Mouse (Mus musculus): ENCODE results near the gene Cdc14b. TPM values are rescaled to one million over a fixed set of nuclear protein-coding genes. Genes with fewer than 3 reads are reported as not detected.

Cdc14b gene
- total and polyA plus RNA-seq, 2 experiments from 2014 or later = 2.3 to 5.5 TPM

- DNase-seq (ENCODE audit: low spot score) (no peak), ATAC-seq (no peak)
- Histone ChIP-seq H3K9ac (replicated peaks; ENCODE audit: low read length) (no peak overlapping the region), H3K4me1 (ENCODE audit: insufficient read depth, low read length) (no peaks in the 10 kb centered on the region), H3K27ac (no peak overlapping the region), H3K9me3 (ENCODE audit: low read length) (no peaks in the 10 kb centered on the region), H3K36me3 (ENCODE audit: insufficient read depth, low read length) (peaks cover 7% of the 10 kb centered on the region; the same call in 1 of the 2 replicates), H3K27me3 (ENCODE audit: insufficient read depth, low read length) (no peaks in the 10 kb centered on the region), H3K4me2 (ENCODE audit: low read depth, low read length) (no peak overlapping the region), H3K4me3 (ENCODE audit: low read length) (no peak overlapping the region)
- WGBS = 81% methylated on average over 5 of the region's 5 CpGs
- TF ChIP-seq CTCF (IDR thresholded peaks at IDR 0.05; ENCODE audit: low read depth) = no peak
Observed at GRCm38 (mm10) chr13:64307508-64307907, 32.4 kb upstream of the Cdc14b start.

- no peak overlapping the region for H3K9ac ChIP-seq (replicated peaks; ENCODE audit: low read length)
- ATAC-seq = peak; percentile 66; the same call in 1 of the 2 replicates
- no peak overlapping the region for H3K4me2 ChIP-seq (ENCODE audit: low read depth, low read length)
- H3K36me3 ChIP-seq (ENCODE audit: insufficient read depth, low read length) = peaks cover 7% of the 10 kb centered on the region; the same call in 1 of the 2 replicates
- H3K4me1 ChIP-seq (ENCODE audit: insufficient read depth, low read length) = no peaks in the 10 kb centered on the region
- DNase-seq (ENCODE audit: low spot score) = peak; percentile 85
- no peaks in the 10 kb centered on the region for H3K27me3 ChIP-seq (ENCODE audit: insufficient read depth, low read length)
- no peaks in the 10 kb centered on the region for H3K9me3 ChIP-seq (ENCODE audit: low read length)
- peak; percentile 90 for TF ChIP-seq CTCF (IDR thresholded peaks at IDR 0.05; ENCODE audit: low read depth)
- no peak overlapping the region for H3K27ac ChIP-seq
- 67% methylated on average over 3 of the region's 3 CpGs for WGBS
- no peak overlapping the region for H3K4me3 ChIP-seq (ENCODE audit: low read length)
Observed at GRCm38 (mm10) chr13:64306078-64306477, 31.0 kb upstream of the Cdc14b start.

DNA sequence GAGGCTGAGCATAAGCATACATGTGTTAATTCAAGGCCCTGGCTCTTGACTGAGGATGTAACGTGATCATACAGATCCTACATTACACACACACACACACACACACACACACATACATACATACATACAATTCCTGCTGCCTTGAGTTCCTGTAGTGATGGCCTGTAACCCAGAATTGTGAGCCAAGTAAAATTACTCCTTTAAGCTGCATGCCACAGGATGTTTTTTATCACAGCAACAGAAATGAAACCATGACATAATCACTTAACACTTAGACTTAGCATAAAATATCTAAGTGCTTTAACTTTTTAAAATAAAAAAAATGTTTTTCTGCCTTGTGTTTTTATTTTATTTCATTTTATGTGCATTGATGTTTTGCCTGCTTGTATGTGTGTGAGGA, 24.0 kb upstream of the Cdc14b start:
- Histone ChIP-seq H3K27me3 (ENCODE audit: insufficient read depth, low read length) (no peaks in the 10 kb centered on the region), H3K4me2 (ENCODE audit: low read depth, low read length) (no peak overlapping the region), H3K9ac (replicated peaks; ENCODE audit: low read length) (no peak overlapping the region), H3K4me1 (ENCODE audit: insufficient read depth, low read length) (no peaks in the 10 kb centered on the region), H3K36me3 (ENCODE audit: insufficient read depth, low read length) (no peaks in the 10 kb centered on the region), H3K27ac (no peak overlapping the region), H3K9me3 (ENCODE audit: low read length) (no peaks in the 10 kb centered on the region), H3K4me3 (ENCODE audit: low read length) (no peak overlapping the region)
- ATAC-seq = no peak
- WGBS = 93% methylated on average over 1 of the region's 1 CpGs
- no peak for TF ChIP-seq CTCF (IDR thresholded peaks at IDR 0.05; ENCODE audit: low read depth)
- no peak for DNase-seq (ENCODE audit: low spot score)

- no peaks in the 10 kb centered on the region for H3K27me3 ChIP-seq (ENCODE audit: insufficient read depth, low read length)
- no peak overlapping the region for H3K4me3 ChIP-seq (ENCODE audit: low read length)
- DNase-seq (ENCODE audit: low spot score) (no peak), ATAC-seq (no peak)
- no peak overlapping the region for H3K9ac ChIP-seq (replicated peaks; ENCODE audit: low read length)
- no peaks in the 10 kb centered on the region for H3K4me1 ChIP-seq (ENCODE audit: insufficient read depth, low read length)
- H3K4me2 ChIP-seq (ENCODE audit: low read depth, low read length) = no peak overlapping the region
- H3K9me3 ChIP-seq (ENCODE audit: low read length) = no peaks in the 10 kb centered on the region
- H3K36me3 ChIP-seq (ENCODE audit: insufficient read depth, low read length) = no peaks in the 10 kb centered on the region
- H3K27ac ChIP-seq = no peak overlapping the region
- WGBS = 50% methylated on average over 4 of the region's 4 CpGs
- no peak for TF ChIP-seq CTCF (IDR thresholded peaks at IDR 0.05; ENCODE audit: low read depth)
Observed at GRCm38 (mm10) chr13:64286791-64287190, 11.7 kb upstream of the Cdc14b start.

DNA sequence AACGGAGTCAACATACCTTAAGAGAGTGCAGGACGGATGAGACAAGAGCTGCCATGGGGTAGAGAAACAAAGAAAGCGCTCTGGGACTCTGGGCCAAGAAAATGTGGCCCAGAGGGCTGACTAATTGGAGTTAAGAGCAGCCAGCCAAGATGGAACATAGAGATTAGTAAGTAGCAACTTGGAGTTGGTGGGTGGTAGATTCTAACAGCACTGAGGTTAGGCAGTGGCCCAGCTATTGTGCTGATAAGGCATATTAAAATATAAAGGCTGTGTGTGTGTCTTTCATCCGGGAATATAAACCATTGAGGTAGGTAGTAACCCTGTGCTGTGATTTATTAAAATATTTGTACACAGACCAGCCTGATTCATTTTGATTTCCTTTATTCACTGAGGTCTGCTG, 11.2 kb upstream of the Cdc14b start:
- no peaks in the 10 kb centered on the region for H3K9me3 ChIP-seq (ENCODE audit: low read length)
- ATAC-seq (no peak), DNase-seq (ENCODE audit: low spot score) (no peak)
- no peaks in the 10 kb centered on the region for H3K4me1 ChIP-seq (ENCODE audit: insufficient read depth, low read length)
- H3K4me2 ChIP-seq (ENCODE audit: low read depth, low read length) = no peak overlapping the region
- WGBS = 72% methylated on average over 4 of the region's 4 CpGs
- no peak overlapping the region for H3K27ac ChIP-seq
- H3K27me3 ChIP-seq (ENCODE audit: insufficient read depth, low read length) = no peaks in the 10 kb centered on the region
- H3K4me3 ChIP-seq (ENCODE audit: low read length) = no peak overlapping the region
- TF ChIP-seq CTCF (IDR thresholded peaks at IDR 0.05; ENCODE audit: low read depth) = no peak
- H3K36me3 ChIP-seq (ENCODE audit: insufficient read depth, low read length) = no peaks in the 10 kb centered on the region
- no peak overlapping the region for H3K9ac ChIP-seq (replicated peaks; ENCODE audit: low read length)

GRCm38 (mm10) chr13:64284676-64285075, 9.6 kb upstream of the Cdc14b start:
- H3K9ac ChIP-seq (replicated peaks; ENCODE audit: low read length) = no peak overlapping the region
- no peaks in the 10 kb centered on the region for H3K27me3 ChIP-seq (ENCODE audit: insufficient read depth, low read length)
- no peak for ATAC-seq
- no peaks in the 10 kb centered on the region for H3K9me3 ChIP-seq (ENCODE audit: low read length)
- 96% methylated on average over 2 of the region's 2 CpGs for WGBS
- H3K27ac ChIP-seq = no peak overlapping the region
- H3K4me2 ChIP-seq (ENCODE audit: low read depth, low read length) = no peak overlapping the region
- TF ChIP-seq CTCF (IDR thresholded peaks at IDR 0.05; ENCODE audit: low read depth) = peak; percentile 26; the same call in 1 of the 2 replicates
- no peak for DNase-seq (ENCODE audit: low spot score)
- no peaks in the 10 kb centered on the region for H3K36me3 ChIP-seq (ENCODE audit: insufficient read depth, low read length)
- H3K4me3 ChIP-seq (ENCODE audit: low read length) = no peak overlapping the region
- H3K4me1 ChIP-seq (ENCODE audit: insufficient read depth, low read length) = no peaks in the 10 kb centered on the region

DNA sequence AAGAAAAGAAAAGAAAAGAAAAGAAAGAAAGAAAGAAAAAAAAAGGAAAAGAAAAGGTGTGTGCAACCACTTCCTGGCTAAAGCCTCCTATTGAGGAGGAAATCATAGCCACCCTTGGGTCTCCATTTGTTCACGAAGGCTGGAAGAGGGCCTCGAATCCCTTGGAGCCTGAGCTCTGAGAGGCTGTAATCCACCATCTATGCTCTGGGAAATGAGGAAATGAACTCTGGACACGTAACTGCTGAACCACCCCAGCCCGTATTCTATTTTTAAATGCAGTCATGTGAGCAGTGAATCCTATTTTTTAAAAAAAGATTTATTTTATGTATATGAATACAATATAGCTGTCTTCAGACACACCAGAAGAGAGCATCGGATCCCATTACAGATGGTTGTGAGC, 5.8 kb upstream of the Cdc14b start:
- Histone ChIP-seq H3K4me2 (ENCODE audit: low read depth, low read length) (no peak overlapping the region), H3K9me3 (ENCODE audit: low read length) (no peaks in the 10 kb centered on the region), H3K27me3 (ENCODE audit: insufficient read depth, low read length) (peaks cover 7% of the 10 kb centered on the region; the same call in 1 of the 2 replicates), H3K4me1 (ENCODE audit: insufficient read depth, low read length) (no peaks in the 10 kb centered on the region), H3K4me3 (ENCODE audit: low read length) (no peak overlapping the region), H3K9ac (replicated peaks; ENCODE audit: low read length) (no peak overlapping the region), H3K27ac (no peak overlapping the region), H3K36me3 (ENCODE audit: insufficient read depth, low read length) (no peaks in the 10 kb centered on the region)
- DNase-seq (ENCODE audit: low spot score) (no peak), ATAC-seq (no peak)
- no peak for TF ChIP-seq CTCF (IDR thresholded peaks at IDR 0.05; ENCODE audit: low read depth)
- 91% methylated on average over 5 of the region's 5 CpGs for WGBS
